Mouse (Mus musculus) hindbrain, embryonic 16.5 days (tissue): Measurements from ENCODE around the gene Nr6a1. TPM values are rescaled to one million over a fixed set of nuclear protein-coding genes. Genes with fewer than 3 reads are reported as not detected.

Experiments used
- ATAC-seq: fragments of 200-750 bp; cut with Nextera tagmentation; 2 replicates; pipeline ENCODE4 v1.8.0; 2017; ENCODE audit warnings: moderate TSS enrichment, moderate library complexity
- H3K27ac ChIP-seq: fragments of 300-500 bp; sonication (generic); 2 replicates; pipeline ENCODE4 v1.5.1; 2014; ENCODE audit warnings: low read depth, mild to moderate bottlenecking, control low read depth, low read length, moderate library complexity
- H3K27me3 ChIP-seq: fragments of 300-500 bp; sonication (generic); replicated peaks from 2 replicates; pipeline ENCODE4 v1.6.1; 2014; ENCODE audit warnings: low read length; ENCODE audit not compliant: control insufficient read depth, insufficient read depth
- H3K36me3 ChIP-seq: fragments of 300-500 bp; sonication (generic); 2 replicates; pipeline ENCODE4 v1.6.1; 2014; ENCODE audit warnings: mild to moderate bottlenecking, low read length, moderate library complexity, mixed read lengths; ENCODE audit not compliant: control insufficient read depth, insufficient read depth
- H3K4me1 ChIP-seq: fragments of 300-500 bp; sonication (generic); 2 replicates; pipeline ENCODE4 v1.6.1; 2014; ENCODE audit warnings: low read depth, low read length; ENCODE audit not compliant: control insufficient read depth, insufficient read depth
- H3K4me2 ChIP-seq: fragments of 300-500 bp; sonication (generic); 2 replicates; pipeline ENCODE4 v1.6.1; 2014; ENCODE audit warnings: mild to moderate bottlenecking, low read length, control low read depth, moderate library complexity
- H3K4me3 ChIP-seq: fragments of 300-500 bp; sonication (generic); 2 replicates; pipeline ENCODE4 v1.5.1; 2014; ENCODE audit warnings: mild to moderate bottlenecking, low read length, control low read depth, moderate library complexity
- H3K9ac ChIP-seq: fragments of 300-500 bp; sonication (generic); 2 replicates; pipeline ENCODE4 v1.6.1; 2014; ENCODE audit warnings: low read depth, mild to moderate bottlenecking, control low read depth, low read length, moderate library complexity
- H3K9me3 ChIP-seq: fragments of 300-500 bp; sonication (generic); 2 replicates; pipeline ENCODE4 v1.6.1; 2014; ENCODE audit warnings: mild to moderate bottlenecking, low read length, moderate library complexity; ENCODE audit not compliant: control insufficient read depth
- WGBS: fragments of 180-500 bp; shearing (Covaris S2); extraction: QIAGEN DNeasy Blood & Tissue Kit; methylation state at CpG from one replicate; pipeline ENCODE4 v1.1.7; 2014; 5-methylcytosine and 5-hydroxymethylcytosine counted together
- polyA plus RNA-seq: library from polyadenylated mRNA; unstranded; fragments of >200 nt; fragmentation: Nextera tagmentation; extraction: Ambion mirVana; gene quantifications from 2 replicates; pipeline ENCODE4 v1.2.1, GENCODE M21; 2015

Gene Nr6a1
- polyA plus RNA-seq, 1 experiment from 2014 or later, result 2.4 TPM

DNA sequence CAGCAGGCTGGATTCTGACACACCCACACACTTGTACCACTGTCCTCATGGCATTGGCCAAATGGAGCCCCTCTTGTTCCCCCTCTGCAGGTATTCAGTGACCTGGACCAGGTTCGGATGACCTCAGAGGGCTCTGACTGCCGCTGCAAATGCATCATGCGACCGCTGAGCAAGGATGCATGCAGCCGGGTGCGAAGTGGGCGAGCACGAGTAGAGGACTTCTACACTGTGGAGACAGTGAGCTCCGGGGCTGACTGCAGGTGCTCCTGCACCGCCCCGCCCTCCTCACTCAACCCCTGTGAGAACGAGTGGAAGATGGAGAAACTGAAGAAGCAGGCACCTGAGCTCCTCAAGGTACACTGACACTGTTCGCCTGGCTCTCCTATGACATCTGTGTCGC, 13.9 kb upstream of the Nr6a1 start:
- no peaks in the 10 kb centered on the region for H3K36me3 ChIP-seq
- H3K27me3 ChIP-seq, result no peaks in the 10 kb centered on the region
- ATAC-seq, result no peak
- WGBS, result 83% methylated on average over 14 of the region's 14 CpGs
- no peak overlapping the region for H3K4me2 ChIP-seq
- H3K9me3 ChIP-seq, result no peaks in the 10 kb centered on the region
- no peaks in the 10 kb centered on the region for H3K4me1 ChIP-seq
- no peak overlapping the region for H3K9ac ChIP-seq
- no peak overlapping the region for H3K4me3 ChIP-seq
- H3K27ac ChIP-seq, result no peak overlapping the region

DNA sequence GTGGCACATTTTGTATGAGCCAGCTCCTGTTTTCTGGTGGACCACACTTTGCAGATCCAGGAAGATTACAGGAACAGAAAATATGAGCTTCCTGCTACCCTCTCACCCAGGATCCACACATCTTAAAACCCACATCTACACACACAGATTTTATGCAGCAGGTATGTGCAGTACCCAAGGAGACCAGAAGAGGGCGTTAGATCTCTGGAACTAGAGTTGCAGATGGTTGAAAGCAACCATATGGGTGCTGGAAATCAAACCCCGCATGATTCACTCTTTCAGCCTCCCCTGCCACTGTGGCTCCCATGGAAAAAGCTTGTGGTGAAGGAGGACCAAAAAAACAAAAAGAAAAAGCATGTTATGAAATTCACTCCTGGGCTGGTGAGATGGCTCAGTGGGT, 11.6 kb upstream of the Nr6a1 start:
- Histone ChIP-seq H3K27me3 (no peaks in the 10 kb centered on the region), H3K36me3 (no peaks in the 10 kb centered on the region), H3K4me2 (no peak overlapping the region), H3K4me1 (peaks cover 3% of the 10 kb centered on the region; the same call in 1 of the 2 replicates), H3K9me3 (no peaks in the 10 kb centered on the region), H3K9ac (no peak overlapping the region), H3K4me3 (no peak overlapping the region), H3K27ac (no peak overlapping the region)
- no peak for ATAC-seq
- 68% methylated on average over 2 of the region's 2 CpGs for WGBS

DNA sequence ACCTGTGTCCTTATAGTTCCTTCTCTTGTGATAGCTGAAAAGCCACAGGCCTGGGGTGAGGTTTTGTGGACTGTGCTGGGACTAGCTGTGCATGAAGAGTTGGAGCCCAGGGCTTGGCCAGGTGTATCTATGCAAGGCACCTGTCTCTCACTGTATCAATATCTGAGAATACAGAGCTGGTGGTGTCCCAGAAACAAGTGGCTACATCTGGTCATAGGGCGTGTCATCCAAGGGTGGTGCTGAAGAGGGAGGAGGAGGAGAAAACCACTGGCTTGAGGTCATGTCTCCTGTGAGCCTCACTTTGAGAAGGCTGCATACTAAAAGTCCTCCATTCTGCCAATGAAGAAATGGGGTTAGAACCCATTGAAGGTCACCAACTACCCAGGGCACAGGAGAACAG, 10.5 kb upstream of the Nr6a1 start:
- Histone ChIP-seq H3K27ac (no peak overlapping the region), H3K27me3 (no peaks in the 10 kb centered on the region), H3K9ac (no peak overlapping the region), H3K9me3 (no peaks in the 10 kb centered on the region), H3K4me1 (peaks cover 3% of the 10 kb centered on the region; the same call in 1 of the 2 replicates), H3K4me3 (no peak overlapping the region), H3K36me3 (no peaks in the 10 kb centered on the region), H3K4me2 (no peak overlapping the region)
- WGBS, result 96% methylated on average over 1 of the region's 1 CpGs
- no peak for ATAC-seq

DNA sequence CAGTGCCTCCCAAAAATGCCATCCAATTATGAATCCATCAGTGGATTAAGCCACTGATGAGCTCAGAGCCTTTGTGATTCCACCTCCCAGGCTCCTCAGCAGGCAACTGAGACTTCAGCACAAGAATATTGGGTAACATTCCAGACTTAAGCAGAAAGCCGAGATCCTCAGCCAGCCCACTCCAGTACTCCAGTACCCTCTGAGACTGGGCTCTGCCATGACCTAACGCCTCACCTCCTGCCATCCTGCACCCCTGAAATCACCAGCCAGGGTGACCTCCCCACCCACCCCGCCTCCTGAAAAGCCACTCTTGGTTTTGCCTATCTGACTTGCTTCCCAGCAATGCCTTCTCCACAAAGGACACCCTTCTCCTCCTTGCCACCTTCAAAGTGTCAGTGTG, 9.9 kb upstream of the Nr6a1 start:
- Histone ChIP-seq H3K9ac (no peak overlapping the region), H3K4me1 (peaks cover 3% of the 10 kb centered on the region; the same call in 1 of the 2 replicates), H3K9me3 (no peaks in the 10 kb centered on the region), H3K27ac (no peak overlapping the region), H3K36me3 (no peaks in the 10 kb centered on the region), H3K4me3 (no peak overlapping the region), H3K4me2 (no peak overlapping the region), H3K27me3 (no peaks in the 10 kb centered on the region)
- no peak for ATAC-seq
- WGBS, result 87% methylated on average over 3 of the region's 3 CpGs

DNA sequence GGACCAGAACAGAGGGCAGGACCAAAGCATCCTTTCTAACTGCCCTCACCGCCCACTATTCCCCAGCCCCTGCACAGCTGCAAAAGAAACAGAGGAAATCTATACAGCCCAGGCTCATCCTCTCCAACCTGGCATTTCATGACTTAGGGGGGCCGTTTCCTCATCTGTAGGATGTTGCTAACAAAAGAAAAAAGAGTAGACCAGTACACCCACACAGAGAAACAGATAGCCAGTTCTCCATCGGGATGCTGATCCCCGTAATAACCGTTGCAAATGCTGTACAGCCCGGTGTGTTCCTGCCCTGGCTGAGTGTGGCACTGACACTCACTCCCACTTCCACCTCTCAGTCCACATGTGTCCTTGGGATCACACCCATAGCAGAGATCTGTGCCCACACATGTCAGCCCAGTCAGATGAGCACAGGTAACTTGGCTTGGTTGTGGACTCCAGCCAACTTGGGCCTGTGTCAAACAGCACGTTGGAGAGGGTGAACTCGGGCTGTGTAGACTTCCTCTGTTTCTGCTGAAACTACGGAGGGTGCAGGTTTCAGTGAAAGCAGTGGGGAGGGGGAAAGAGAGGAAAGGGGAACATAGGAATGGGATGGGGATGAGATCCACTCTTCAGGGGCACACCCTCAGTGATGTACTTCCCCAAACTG, 9.4 kb upstream of the Nr6a1 start:
- no peaks in the 10 kb centered on the region for H3K9me3 ChIP-seq
- no peak for ATAC-seq

DNA sequence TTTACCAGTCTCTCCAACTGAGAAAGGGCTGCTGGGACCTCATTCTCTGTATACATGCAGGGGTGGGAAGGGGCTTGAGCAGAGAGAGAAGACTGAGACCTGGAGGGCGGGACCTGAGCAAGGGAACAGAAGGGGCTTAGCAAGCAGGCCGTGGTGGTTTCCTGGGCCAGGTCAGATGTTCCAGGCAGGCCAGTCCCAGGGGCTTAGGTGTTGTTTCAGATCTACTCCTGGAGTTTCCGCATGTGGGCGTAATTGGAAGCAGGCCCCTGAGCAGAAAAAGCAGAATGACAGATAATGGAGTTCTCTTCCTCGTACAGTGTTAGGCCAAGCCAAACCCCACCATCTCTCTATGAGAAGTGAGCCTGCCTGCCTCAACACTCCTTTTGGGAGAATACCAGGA, 7.4 kb upstream of the Nr6a1 start:
- H3K9ac ChIP-seq, result no peak overlapping the region
- no peaks in the 10 kb centered on the region for H3K36me3 ChIP-seq
- 57% methylated on average over 5 of the region's 5 CpGs for WGBS
- ATAC-seq, result no peak
- no peak overlapping the region for H3K4me3 ChIP-seq
- H3K4me2 ChIP-seq, result no peak overlapping the region
- peaks cover 9% of the 10 kb centered on the region for H3K4me1 ChIP-seq
- H3K27ac ChIP-seq, result no peak overlapping the region; the same call in 1 of the 2 replicates
- H3K9me3 ChIP-seq, result no peaks in the 10 kb centered on the region
- peaks cover 5% of the 10 kb centered on the region for H3K27me3 ChIP-seq

More for the DNA sequence above, 9.4 kb upstream of the Nr6a1 start:
- no peaks in the 10 kb centered on the region for H3K36me3 ChIP-seq
- 78% methylated on average over 9 of the region's 9 CpGs for WGBS
- H3K4me1 ChIP-seq, result peaks cover 6% of the 10 kb centered on the region
- H3K27me3 ChIP-seq, result no peaks in the 10 kb centered on the region
- H3K9ac ChIP-seq, result no peak overlapping the region
- no peak overlapping the region for H3K27ac ChIP-seq
- no peak overlapping the region for H3K4me2 ChIP-seq
- H3K4me3 ChIP-seq, result no peak overlapping the region

DNA sequence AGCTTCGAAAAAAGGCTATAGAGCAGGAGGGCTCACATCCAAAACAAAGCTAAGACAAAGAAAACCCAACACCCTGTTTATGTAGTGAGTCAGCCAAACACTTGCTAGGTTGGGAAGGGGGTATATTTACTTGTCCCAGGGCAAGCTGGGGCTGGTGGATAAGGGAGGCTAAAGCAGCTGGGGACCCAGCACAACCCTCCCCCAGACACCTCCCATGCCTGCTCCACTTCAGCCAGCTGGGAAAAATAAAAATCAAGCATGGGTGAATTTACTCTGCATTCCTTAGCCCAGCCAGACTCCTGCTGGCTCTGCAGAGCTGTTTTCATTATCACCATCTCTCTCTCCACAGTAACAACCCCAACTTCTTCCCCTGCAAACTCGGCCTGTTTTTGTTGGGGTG, 6.4 kb upstream of the Nr6a1 start:
- Histone ChIP-seq H3K9ac (no peak overlapping the region), H3K4me2 (no peak overlapping the region), H3K27me3 (peaks cover 5% of the 10 kb centered on the region), H3K36me3 (no peaks in the 10 kb centered on the region), H3K4me3 (no peak overlapping the region), H3K27ac (peak overlapping the region; percentile 27; the same call in 1 of the 2 replicates), H3K4me1 (peaks cover 9% of the 10 kb centered on the region), H3K9me3 (no peaks in the 10 kb centered on the region)
- WGBS, result 23% methylated on average over 2 of the region's 2 CpGs
- no peak for ATAC-seq

DNA sequence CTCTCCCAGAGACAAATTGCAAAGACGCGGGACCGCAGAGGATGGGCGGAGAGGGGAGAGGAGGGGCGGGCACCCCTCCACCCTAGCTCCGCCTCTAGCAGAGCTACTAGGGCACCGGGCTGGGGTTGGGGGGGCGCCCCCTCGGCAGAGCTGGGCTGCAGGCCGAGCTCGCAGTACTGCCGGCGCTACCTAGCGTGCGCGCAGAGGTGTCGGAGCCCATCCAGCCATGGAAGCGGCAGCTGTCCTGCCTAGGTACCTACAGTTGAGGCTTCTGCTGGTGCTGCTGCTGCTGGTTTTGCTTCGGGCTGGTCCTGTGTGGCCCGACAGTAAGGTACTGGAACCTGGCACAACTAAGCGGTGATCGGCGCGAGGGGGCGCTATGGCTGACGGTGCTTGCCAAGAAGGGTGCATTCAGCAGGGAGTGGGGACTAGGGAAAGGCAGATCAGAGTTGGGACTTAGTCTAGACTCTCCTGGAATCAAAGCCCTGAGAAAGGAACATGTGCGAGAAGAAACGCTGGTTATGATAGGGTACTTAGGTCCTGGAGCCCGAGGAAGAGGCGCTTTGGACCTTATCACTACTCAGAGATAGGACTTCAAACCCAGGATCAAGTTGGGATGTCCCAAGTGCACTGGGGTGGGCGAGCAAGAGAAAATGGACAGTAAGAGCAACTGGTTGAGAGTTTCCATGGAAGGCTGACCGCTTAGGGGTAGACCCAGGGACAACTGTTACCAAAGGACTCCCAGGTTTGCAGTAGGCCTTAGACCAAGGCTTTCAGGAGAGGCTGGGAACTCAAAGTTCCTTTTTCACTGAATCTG, 4.6 kb upstream of the Nr6a1 start, which contains the start of gene Olfml2a:
Gene Olfml2a, plus strand, starts transcription at position 128 of the 817 bp plus-strand sequence.
- ATAC-seq, result peak; percentile 75
- WGBS, result 9% methylated on average over 29 of the region's 32 CpGs
- H3K27ac ChIP-seq, result no peak within 1 kb of the TSS

DNA sequence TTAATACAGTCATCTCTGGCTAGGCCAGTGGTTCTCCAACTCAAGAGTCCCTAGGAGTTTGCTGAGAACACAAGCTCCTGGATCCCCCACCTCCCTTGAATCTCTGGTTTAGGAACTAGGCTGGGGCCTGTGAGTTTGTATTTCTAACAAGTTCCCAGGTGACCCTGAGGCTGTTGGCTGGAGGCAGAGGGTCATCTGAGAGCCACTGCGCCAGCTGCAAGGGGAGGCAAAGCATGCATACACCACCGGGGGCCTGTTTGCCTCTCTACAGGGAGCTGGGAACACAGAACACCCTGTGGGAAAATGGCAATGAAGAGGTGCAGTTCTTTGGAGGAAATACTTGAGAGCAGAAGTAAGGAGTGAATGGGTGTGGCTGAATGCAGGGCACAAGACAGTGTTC, 2.8 kb upstream of the Nr6a1 start:
- no peaks in the 10 kb centered on the region for H3K9me3 ChIP-seq
- no peak overlapping the region for H3K9ac ChIP-seq
- no peak overlapping the region for H3K4me3 ChIP-seq
- no peak for ATAC-seq
- WGBS, result 62% methylated on average over 2 of the region's 2 CpGs
- H3K27ac ChIP-seq, result no peak overlapping the region
- H3K36me3 ChIP-seq, result no peaks in the 10 kb centered on the region
- peaks cover 16% of the 10 kb centered on the region for H3K4me1 ChIP-seq
- H3K4me2 ChIP-seq, result no peak overlapping the region
- peaks cover 5% of the 10 kb centered on the region for H3K27me3 ChIP-seq

More for the DNA sequence above, 4.6 kb upstream of the Nr6a1 start, which contains the start of gene Olfml2a:
- no peaks in the 10 kb centered on the region for H3K36me3 ChIP-seq
- H3K27me3 ChIP-seq, result peaks cover 5% of the 10 kb centered on the region
- H3K4me3 ChIP-seq, result peak within 1 kb of the TSS; percentile 38
- H3K4me2 ChIP-seq, result peak within 1 kb of the TSS; percentile 66
- H3K9ac ChIP-seq, result peak within 1 kb of the TSS; percentile 49
- H3K9me3 ChIP-seq, result no peaks in the 10 kb centered on the region
- peaks cover 9% of the 10 kb centered on the region for H3K4me1 ChIP-seq
